23 mouse cellular contexts compared by ENCODE assay signal in genomic region chr2:102622176-102622575, GRCm38 (mm10). TPM values are rescaled to one million over a fixed set of nuclear protein-coding genes. Genes with fewer than 3 reads are reported as not detected.
"Had no signal": no experiment of that assay in that cellular context is flagged by ENCODE, and none has a peak within 500 bp of the region (broad histone marks: within the 10 kb centered on the region; RNA-seq: fewer than 3 reads in every experiment).

No protein-coding gene starts in this region.

- H3K4me3 ChIP-seq: gastrocnemius, adult 2 months; heart, adult 2 months; heart, embryonic 12.5 days; hindbrain, embryonic 10.5 days; hindbrain, embryonic 12.5 days; intestine, embryonic 15.5 days; limb, embryonic 10.5 days; limb, embryonic 12.5 days; liver, embryonic 13.5 days; liver, embryonic 15.5 days had no signal

- DNase-seq: gastrocnemius, adult 2 months; gastrocnemius, postnatal 10 days; gastrocnemius, postnatal 25 days; heart, adult 2 months; heart, postnatal 10 days; heart, postnatal 4 days; kidney, adult 18-20 months; kidney, adult 8-10 months; kidney, postnatal 10 days; kidney, postnatal 25 days; kidney, postnatal 4 days; liver; liver, embryonic 13.5 days; liver, postnatal 0 days had no signal

- H3K27ac ChIP-seq: gastrocnemius, adult 2 months; heart, adult 2 months; hindbrain, embryonic 10.5 days; hindbrain, embryonic 12.5 days; hindbrain, embryonic 14.5 days; intestine, embryonic 15.5 days; limb, embryonic 10.5 days; limb, embryonic 12.5 days; liver, embryonic 13.5 days; liver, embryonic 15.5 days had no signal

RNA-seq across cellular contexts. Expression of gene Slc1a2, which starts 36.3 kb away (rescaled TPM):
- total RNA-seq: granulocyte monocyte progenitor cell, adult 5-6 weeks had no signal
